Mouse (Mus musculus) 3134 (cell line): ENCODE measurements around the gene Msmb.
"Not testable (repeated sequence)": the region's sequence is repeated elsewhere in the genome, so short reads cannot be mapped to it uniquely, and the experiment has no call there.

Source experiments
- DNase-seq: peaks from one replicate; pipeline ENCODE4 v3.0.0-alpha.2; 2011; ENCODE audit warnings: low spot score; ENCODE audit not compliant: insufficient read length; ENCODE audit errors: extremely low read depth

Msmb gene

DNA sequence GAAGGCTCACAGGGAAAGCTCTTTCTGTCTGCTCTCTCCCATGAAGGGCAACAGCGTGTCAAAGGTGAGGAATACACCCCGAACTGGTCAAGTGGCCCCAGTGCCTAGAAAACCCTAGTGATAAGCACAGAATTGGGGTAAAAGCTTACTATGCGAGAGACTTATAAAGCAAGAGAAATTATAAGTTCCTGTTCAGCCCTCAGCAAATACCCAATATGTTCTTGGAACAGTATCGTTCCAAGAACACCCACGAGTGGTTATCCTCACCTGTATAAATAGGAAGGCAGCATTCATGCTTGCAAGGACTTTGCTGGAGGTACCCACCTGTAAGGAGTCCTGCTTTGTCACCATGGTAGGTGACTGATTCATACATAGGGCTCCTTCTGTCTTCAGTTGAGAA lies at the start of gene Msmb:
Gene Msmb, plus strand, starts transcription at position 301 of the 400 bp plus-strand sequence.
- DNase-seq, result no peak

DNA sequence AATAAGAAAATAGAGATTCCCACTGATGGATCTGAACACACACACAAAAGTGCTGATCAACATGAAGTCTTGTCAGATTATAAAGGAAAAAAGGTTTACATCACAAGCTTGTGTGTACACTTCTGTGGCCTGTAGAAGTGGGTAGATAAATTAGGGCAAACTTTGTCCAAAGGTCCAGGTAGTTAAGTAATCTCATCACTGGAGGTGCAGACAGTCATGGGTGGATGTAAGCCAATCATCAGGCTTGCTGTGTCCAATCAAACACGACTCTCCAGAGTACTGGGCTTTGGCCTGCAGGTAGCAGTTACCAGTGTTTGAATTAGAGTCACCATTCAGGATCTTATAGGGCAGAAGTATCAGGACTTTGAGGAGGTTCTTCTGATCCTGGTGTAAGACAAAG lies 48.8 kb upstream of the Msmb start:
- DNase-seq, result no peak

DNA sequence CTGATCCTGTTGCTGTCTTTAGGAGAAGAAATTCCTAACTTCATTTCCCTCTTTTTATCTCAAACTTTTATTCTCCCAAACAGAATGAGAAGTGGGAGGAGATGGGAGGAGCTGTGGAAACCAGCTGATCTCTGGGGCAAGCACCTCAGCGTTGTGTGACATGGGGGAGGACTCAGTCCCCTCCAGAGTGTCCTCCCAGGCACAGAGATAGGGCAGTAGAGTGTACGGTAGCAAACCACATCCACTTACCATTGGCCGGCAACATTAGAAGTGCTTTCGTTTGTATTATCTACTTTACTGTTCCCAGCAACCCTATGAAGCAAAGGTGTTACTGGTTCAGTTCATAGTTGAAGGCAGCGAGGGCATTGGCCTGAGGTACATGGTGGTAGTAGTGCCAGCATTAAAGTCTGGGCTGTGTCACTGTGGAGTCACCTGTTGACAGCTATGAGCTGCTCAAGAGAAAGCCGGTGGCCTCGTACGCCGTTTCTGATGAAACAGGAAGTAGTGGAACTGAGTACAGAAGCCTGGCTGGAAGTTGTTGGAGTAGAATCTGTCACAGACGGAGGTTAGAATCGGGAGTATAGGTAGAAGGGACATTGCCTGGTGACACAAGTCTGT lies 48.2 kb upstream of the Msmb start:
- no peak for DNase-seq

DNA sequence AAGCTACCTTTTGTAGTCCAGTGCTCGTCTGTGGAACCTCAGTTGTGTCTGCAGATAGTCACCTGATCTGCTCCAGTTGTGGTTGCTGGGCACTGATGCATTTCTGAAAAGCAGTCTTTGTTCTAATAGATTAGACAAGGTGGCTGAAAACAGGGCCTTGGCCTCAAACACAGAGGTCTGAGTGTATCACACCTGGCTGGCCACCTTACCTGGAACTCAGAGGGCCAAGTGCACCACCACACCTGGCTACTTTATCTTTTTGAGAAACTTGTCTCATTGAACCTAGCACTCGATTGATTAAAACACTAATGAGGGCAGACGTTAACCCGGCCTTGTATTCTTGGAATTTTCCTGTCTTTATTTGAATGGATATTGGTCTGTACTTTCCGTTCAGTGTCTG lies 46.2 kb upstream of the Msmb start:
- no peak for DNase-seq

DNA sequence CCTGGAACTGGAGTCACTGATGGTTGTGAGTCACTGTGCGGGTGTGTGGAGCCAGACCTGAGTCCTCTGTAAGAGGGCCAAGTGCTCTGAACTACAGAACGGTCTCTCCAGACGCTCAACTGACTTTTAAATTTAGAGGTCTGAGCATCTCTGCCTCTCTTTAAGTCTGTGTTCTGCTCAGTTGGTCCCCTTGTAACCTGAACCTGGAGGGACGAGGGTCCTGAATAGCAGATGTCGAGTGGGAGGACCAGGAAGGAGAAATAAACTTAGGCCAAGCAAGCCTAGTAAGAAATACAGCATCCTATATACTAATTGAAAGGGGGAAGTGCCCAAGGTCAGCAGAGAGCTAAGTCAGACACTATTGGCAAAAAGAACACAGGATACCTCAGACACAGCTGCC lies 45.1 kb upstream of the Msmb start:
- no peak for DNase-seq

DNA sequence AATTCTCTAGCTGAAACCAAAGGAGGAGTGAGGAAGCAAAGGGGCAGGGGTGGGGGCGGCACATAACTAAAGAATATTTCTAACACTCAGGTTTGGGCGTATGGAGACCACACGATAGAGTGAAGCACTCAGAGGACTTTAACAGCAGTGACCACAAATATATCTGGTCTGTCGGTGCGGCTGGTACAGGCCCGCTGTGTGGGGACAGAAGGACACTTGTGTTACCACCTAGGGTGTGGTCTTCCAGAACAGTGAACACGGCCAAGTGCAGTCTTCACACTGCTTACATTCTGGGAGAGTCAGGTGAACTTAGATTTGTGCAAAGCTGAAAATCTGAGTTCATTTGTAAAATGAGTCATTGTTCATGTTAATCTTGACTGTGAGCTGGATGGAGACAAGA lies 44.1 kb upstream of the Msmb start:
- DNase-seq, result no peak

DNA sequence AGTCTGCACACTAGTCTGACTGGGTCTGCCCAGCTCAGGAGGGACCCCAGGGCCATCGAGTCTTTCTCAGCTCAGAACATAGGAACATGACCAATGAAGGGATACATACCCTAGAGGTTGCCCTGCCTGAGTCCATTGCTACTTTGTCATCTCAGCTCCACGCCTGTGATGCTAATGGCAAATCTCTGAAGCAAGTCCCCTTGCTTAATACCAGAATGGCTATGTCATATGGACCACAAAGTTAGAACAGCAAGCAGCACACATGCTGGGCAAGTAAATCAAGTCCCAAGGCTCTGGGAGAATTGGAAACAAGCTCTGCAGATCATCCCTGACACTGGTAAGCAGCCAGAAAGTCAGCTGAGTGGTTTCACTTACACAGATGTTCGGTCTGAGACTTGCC lies 42.9 kb upstream of the Msmb start:
- DNase-seq, result no peak

DNA sequence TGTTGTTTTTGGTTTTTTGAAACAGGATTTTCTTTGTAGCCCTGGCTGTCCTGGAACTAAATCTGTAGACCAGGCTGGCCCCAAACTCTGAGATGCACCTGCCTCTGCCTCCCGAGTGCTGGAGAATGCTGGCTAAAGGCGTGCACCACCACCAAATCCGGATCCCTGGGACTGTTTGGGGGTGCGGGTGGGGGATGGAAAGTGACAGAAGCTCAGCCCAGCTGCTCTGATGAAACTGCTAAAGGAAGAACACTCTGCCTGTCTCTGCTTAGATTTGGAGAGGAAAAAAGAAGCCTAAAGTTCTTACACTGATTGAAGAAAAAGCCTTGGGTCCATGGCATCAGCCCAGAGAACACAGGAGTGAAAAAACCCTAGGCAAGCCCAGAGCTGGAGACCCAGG lies 38.3 kb upstream of the Msmb start:
- DNase-seq, result no peak

DNA sequence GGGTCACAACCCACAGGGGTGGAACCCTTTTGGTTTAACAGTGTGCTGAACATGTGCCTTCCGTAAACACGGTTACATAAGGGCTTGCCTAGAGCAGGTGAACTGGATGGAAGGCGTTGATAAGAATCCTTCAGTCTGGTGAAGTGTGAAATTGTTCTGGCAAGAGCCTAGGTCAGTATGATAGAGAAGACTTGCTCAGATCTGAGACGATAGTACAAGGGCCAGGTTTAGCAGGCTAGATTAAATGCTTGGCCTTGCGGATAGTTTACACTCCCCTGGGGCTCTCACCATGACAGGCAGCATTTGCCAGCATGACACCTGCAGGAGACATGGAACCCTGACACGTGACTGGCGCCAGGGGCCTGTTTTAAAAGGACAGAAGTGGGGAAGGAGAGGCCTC lies 36.2 kb upstream of the Msmb start:
- no peak for DNase-seq

DNA sequence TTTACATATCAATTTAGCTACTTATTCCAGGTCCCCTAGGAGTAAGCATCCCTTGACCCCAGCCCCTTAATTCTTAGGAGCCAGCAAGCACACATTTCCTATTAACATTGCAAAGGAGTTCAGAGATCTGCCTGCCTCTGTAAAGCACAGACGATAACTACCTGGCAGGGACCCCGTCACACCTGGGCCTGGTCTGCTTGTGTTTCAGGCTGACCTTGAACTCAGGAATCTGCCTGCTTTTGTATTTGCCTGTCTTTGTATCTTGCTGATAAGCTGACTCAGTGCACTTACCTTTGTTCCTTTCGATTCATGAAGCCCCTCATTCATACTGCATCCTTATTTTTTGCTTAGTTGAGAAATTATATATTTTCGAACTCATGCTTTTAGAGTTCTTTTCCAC lies 34.9 kb upstream of the Msmb start:
- no peak for DNase-seq

DNA sequence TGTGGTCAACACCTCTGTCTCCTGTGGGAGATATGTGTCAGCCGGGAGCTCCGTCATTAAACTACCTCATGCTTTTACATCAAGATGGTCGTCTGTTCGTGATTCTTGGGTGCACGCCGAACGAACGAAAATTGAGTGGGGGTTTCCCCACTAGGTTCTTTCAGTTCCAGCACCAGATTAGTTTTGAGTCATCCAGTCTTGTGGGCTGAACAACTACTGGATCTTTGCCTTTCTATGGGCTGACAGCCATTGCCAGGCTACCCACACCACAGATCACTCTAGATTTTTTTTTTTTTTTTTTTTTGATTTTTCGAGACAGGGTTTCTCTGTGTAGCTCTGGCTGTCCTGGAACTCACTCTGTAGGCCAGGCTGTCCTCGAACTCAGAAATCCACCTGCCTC lies 29.7 kb upstream of the Msmb start:
- not testable (repeated sequence) for DNase-seq

DNA sequence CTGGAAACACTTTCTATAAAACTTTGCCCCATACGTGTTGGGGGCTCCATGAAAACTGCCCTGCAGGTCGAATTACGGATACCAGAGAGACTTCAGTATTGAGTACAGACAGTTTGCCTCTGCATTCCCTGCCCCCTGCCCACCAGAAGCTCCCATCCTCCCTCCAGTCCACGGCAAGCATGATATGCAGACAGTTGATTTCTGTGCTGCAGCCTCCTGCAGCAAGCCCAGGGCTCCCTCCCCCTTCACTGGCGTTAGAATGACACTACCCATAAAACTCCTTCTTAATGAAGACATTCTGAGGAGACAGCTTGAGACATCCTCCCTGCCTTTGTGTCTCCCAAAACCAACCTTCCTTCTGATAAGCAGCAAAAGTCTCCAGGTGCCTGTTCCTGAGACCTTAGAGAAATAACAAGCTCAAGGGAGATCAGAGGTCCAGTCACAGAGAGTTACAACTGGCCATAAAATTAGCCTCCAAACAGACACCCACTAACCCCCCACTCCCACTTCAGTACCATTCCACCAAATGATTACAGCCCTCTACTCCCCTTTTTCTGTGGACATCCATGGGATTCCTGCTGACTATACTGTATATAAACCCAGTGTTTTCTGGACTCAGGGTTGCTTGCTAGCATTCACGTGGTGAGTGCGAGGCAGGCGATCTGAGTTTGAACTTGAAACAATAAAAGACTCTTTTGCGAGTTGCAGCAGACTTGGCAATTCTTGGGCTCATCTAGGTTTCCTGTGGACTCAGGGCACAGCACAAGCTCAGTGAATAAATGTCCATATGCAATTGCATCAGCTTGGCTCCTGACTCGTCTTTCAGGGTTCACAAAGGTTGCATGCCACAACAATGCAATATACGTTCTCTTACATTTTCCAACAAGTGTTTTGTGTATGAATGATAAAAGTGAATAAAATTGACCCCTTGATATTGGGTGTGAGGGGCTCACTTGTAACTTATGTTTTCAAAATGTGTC lies 20.6 kb upstream of the Msmb start:
- no peak for DNase-seq

DNA sequence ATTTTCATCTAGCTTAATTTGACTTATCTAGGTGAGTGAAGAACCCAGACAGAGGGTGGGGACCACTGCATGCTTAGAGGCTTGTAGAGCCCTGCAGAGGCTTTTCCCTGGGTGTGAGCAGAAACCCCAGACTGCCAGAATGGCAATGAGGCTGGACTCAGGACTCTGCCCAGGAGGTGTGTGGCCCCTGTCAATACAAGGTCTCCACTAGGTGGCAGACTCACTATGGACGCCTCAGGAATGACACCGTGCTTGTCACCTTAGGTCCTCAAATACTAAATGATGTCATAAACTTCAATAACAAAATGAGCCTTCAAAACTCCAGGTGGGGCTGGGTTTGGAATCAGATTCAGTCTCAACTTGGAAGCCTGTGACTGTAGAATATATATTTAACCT lies 19.9 kb upstream of the Msmb start:
- peak; percentile 13 for DNase-seq

DNA sequence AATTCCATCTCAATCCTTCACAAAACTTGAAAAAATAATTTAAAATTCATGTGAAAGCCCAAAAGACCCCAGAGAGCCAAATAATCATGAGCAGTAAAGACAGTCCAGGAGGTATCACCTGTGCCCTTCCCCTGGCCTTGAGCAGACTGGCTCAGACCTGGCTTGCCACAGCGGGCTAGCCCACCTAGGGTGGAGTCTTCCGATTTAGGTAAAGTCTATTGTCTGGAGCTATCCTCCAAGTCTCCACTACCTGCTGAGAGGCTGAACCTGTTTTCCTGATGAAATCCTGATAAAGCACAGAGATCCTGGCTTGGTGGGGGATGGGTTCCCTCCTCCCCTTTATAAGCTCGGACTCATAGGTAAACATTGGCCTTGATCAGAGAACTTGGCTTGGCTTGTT lies 17.6 kb upstream of the Msmb start:
- DNase-seq, result no peak

DNA sequence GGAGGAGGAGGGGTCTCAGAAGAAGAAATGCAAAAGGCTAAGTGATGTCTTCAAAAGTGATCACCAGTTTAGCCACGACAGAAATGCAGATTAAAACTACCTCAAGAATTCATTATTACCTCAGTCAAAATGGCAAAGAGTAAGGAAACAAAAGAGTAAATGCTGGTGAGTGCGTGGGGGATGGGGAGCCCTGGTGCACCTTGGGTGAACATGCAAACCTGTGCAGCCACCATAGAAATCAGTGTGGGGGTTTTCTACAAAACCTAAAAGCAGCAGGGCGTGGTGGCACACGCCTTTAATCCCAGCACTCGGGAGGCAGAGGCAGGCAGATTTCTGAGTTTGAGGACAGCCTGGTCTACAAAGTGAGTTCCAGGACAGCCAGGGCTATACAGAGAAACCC lies 16.6 kb upstream of the Msmb start:
- DNase-seq, result not testable (repeated sequence)

DNA sequence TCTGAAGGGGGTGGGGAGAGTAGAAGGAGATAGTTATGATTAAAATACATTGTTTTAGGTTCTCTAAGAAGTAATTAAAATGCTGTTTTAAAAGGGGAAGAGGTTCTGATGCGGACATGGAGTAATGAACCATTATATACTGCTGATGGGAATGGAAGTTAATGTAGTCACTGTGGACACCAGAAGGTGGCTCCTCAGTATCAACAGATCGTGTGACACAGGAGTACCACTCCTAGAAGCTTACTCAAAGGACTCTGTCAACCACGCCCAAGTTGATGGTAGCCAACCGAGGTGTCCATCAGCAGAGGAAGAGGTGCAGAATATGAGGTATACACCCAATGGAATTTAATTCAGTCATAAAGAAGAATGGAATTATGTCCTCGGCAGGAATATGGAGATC lies 13.4 kb upstream of the Msmb start:
- no peak for DNase-seq

DNA sequence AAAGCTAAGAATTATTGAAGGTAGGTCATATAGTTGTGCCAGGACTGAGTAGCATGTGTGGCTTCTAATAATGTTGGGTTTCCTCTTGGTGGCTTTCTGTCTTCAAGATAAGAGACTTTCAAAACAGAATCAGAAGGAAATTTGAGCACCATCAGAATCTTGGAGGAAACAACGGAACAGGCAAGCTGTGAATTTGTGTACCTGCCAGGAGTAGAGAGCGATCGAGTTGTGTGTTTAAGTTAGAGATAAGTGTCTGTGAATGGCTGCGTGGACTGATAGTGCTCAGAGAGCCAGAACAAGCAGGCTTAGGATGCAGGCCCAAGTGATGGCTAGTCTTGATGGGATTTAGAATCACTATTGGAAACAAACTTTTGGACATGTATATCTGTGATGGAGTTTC lies 10.0 kb upstream of the Msmb start:
- no peak for DNase-seq

DNA sequence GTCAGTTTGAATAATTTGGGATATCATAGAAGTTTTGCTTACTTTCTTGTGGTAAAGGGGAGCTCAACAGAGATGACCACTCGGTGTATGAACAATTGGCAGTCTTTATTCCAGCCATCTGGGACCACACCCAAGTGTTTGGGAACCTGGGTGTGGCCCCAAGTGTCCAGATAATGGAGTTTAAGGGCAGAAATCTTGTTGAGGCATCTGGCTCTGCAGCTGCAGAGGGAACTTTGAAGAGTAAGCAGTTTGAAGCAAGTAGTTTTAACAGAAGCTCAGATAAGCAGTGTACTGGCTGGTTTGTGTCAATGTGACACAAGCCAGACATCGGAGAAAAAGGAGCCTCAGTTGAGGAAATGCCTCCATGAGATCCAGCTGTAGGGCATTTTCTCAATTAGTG lies 7.5 kb upstream of the Msmb start:
- DNase-seq, result no peak

DNA sequence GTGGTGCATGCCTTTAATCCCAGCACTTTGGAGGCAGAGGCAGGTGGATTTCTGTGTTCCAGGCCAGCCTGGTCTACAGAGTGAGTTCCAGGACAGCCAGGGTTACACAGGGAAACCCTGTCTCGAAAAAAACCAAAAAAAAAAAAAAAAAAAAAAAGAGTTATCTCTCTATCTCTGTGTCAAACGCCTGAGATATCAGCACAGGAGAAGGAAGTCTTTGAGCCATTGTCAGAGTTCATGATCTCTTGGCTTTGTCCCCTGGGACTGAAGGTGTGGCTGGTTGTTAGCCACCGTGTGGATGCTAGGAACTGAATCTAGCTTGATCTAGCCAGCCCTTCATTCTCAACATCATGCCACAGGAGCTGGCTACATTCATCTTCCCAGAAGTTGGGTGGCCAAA lies 5.4 kb upstream of the Msmb start:
- DNase-seq, result not testable (repeated sequence)

DNA sequence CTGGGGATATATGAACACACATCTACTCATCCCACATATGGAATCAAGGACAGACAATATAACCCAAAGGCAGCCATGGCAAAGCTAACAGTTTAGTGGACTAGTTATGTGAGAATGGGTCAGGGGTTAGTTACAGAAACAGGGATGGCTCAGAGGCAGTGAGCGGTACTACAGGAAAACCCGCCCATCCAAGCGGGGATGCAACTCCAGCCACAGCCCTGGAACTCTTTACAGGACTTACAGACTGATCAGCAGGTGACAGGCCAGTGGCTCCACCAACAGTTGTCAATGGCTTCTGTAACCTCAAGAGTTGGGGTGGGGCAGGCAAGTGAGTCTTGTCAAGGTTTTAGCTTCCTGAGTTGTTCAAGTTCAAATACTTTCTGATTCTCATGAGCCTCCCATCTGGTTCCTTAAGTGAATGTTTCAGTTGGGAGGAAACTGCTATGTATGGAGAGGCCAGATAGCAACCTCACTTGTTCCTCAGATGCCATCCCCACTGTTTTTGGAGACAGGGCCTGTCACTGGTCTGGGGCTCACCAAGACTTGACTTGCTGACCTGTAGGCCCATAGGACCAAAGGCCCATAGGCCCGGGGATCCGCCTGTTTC lies 1.4 kb upstream of the Msmb start:
- no peak for DNase-seq

DNA sequence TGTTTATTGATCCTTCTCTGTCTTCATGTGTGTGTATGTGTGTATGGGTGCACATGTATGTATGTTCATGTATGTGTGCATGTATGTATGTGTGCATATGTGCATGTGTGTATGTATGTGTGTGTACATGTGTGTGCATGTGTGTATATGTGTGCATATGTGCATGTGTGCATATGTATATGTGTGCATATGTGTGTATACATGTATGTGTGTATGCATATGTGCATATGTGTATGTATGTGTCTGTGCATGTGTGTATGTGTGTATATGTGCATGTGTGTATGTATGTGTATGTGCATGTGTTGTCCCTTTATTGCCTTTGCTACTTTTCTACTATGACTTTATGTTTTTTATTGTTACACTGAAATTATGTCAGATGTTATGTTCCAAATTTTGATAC lies 2.9 kb downstream of the Msmb start:
- DNase-seq, result no peak

DNA sequence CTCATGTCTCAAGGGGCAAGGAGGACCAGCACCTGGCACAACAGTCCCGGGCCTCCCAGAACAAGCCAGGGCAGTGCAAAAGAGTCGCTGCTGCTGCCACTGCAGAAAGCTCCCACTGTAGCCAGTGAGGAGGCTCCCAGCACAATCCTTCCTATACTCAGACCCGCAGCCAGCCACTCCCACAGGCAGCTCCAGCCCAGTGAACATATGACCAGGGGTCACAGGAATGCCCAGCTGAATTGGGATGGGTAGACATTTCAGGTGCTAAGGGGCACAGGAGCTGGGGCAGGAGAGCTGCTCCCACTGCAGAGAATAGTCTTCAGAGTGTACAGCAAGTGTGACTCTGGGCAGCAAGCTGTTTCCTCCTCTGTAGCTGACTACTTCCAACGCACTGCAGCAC lies 3.6 kb downstream of the Msmb start:
- no peak for DNase-seq
